Mouse (Mus musculus) C2C12 (cell line): ENCODE measurements around the gene Vwa3b.

ENCODE experiments used
- CEBPB ChIP-seq: IDR thresholded peaks from one replicate; pipeline ENCODE4 v1.6.1; 2011; ENCODE audit warnings: low read depth, mild to moderate bottlenecking, control low read depth, moderate library complexity
- CTCF ChIP-seq: IDR thresholded peaks from one replicate; pipeline ENCODE4 v1.5.1; 2011; ENCODE audit not compliant: control insufficient read depth, insufficient read depth, insufficient read length
- FOSL1 ChIP-seq: IDR thresholded peaks from one replicate; pipeline ENCODE4 v1.8.0; 2011; ENCODE audit warnings: mild to moderate bottlenecking, low read length; ENCODE audit not compliant: poor library complexity, insufficient read depth, severe bottlenecking
- MAX ChIP-seq: IDR thresholded peaks from one replicate; pipeline ENCODE4 v1.6.1; 2011; ENCODE audit warnings: mild to moderate bottlenecking, control low read depth
- MYOD1 ChIP-seq: IDR thresholded peaks from one replicate; pipeline ENCODE4 v1.6.1; 2011; ENCODE audit warnings: low read depth; ENCODE audit not compliant: control insufficient read depth, insufficient read length
- USF1 ChIP-seq: IDR thresholded peaks from one replicate; pipeline ENCODE4 v1.6.1; 2011; ENCODE audit warnings: low read depth, mild to moderate bottlenecking, control low read depth, moderate library complexity

- TF ChIP-seq CTCF (no peak), USF1 (no peak), FOSL1 (no peak), CEBPB (no peak), MYOD1 (no peak), MAX (no peak)
These were observed 24.6 kb upstream of the Vwa3b start for GRCm38 (mm10) chr1:37001636-37002315.
